Mouse (Mus musculus): ENCODE results near the gene Olfr874. TPM values are rescaled to one million over a fixed set of nuclear protein-coding genes. Genes with fewer than 3 reads are reported as not detected.
"Not testable (repeated sequence)": the region's sequence is repeated elsewhere in the genome, so short reads cannot be mapped to it uniquely, and the experiment has no call there.

The Olfr874 gene
- polyA plus RNA-seq, 1 experiment from 2014 or later = not detected

GRCm38 (mm10) chr9:37762541-37762940, 17.6 kb downstream of the Olfr874 start:
- DNase-seq = peak; percentile 9
- no peak overlapping the region for H3K27ac ChIP-seq (ENCODE audit: low read depth)
- H3K27me3 ChIP-seq (ENCODE audit: insufficient read depth, low read length) = no peaks in the 10 kb centered on the region
- no peak for ATAC-seq (ENCODE audit: insufficient read depth)
- H3K9ac ChIP-seq = no peak overlapping the region
- no peak for TF ChIP-seq CTCF (IDR thresholded peaks at IDR 0.05; ENCODE audit: low read depth)
- H3K9me3 ChIP-seq (ENCODE audit: low read depth, low read length) = no peaks in the 10 kb centered on the region
- 45% methylated on average over 2 of the region's 2 CpGs for WGBS
- no peaks in the 10 kb centered on the region for H3K4me1 ChIP-seq (ENCODE audit: insufficient read depth)
- no peak overlapping the region for H3K4me2 ChIP-seq
- H3K36me3 ChIP-seq (ENCODE audit: insufficient read depth) = no peaks in the 10 kb centered on the region
- H3K4me3 ChIP-seq (ENCODE audit: low read depth, low read length) = no peak overlapping the region

- 56% methylated on average over 2 of the region's 2 CpGs for WGBS
These were observed 25.8 kb downstream of the Olfr874 start for GRCm38 (mm10) chr9:37770661-37771060.

GRCm38 (mm10) chr9:37771759-37772158, 26.9 kb downstream of the Olfr874 start, which contains the start of gene Olfr875:
TSS of gene Olfr875 (plus strand) at chr9:37771857.
- no peak for TF ChIP-seq CTCF (IDR thresholded peaks at IDR 0.05; ENCODE audit: low read depth)
- WGBS = 27% methylated on average over 2 of the region's 2 CpGs
- no peak for ATAC-seq (ENCODE audit: insufficient read depth)

More at GRCm38 (mm10) chr9:37770661-37771060, 25.8 kb downstream of the Olfr874 start:
- Histone ChIP-seq H3K4me3 (ENCODE audit: low read depth, low read length) (no peak overlapping the region), H3K36me3 (ENCODE audit: insufficient read depth) (no peaks in the 10 kb centered on the region), H3K27me3 (ENCODE audit: insufficient read depth, low read length) (no peaks in the 10 kb centered on the region), H3K9ac (no peak overlapping the region), H3K9me3 (ENCODE audit: low read depth, low read length) (no peaks in the 10 kb centered on the region), H3K27ac (ENCODE audit: low read depth) (no peak overlapping the region), H3K4me1 (ENCODE audit: insufficient read depth) (no peaks in the 10 kb centered on the region), H3K4me2 (no peak overlapping the region)
- no peak for TF ChIP-seq CTCF (IDR thresholded peaks at IDR 0.05; ENCODE audit: low read depth)
- ATAC-seq (ENCODE audit: insufficient read depth) (no peak), DNase-seq (no peak)

DNA sequence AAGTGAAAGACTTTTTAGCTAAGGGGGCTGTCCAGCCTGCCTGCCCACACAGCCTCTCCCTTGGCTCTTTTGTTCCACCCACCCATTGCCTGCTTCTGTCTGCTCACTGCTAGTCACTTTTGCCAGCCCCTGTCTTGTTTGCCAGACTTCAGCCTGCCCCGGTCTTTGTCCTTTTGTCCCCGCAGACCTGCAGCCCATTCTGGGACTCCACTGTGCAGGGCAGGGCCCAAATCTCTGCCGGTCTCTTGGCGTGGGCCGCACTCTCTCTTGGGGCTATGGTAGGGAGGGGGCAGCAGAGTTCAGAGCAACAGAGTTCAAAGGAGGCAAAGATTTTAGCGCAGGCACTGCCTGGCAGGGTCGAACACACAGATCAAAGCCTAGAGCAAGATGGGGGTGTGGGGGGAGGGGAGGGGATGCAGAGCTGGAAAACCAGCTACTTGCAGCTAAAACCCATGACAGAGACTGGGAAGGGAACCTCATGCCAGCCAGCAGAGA, 37.9 kb downstream of the Olfr874 start:
- peak; percentile 14 for DNase-seq
- H3K4me2 ChIP-seq = peak overlapping the region; percentile 47
- ATAC-seq (ENCODE audit: insufficient read depth) = peak; percentile 87
- no peaks in the 10 kb centered on the region for H3K27me3 ChIP-seq (ENCODE audit: insufficient read depth, low read length)
- no peak overlapping the region; the same call in 1 of the 2 replicates for H3K27ac ChIP-seq (ENCODE audit: low read depth)
- no peak overlapping the region; the same call in 1 of the 2 replicates for H3K4me3 ChIP-seq (ENCODE audit: low read depth, low read length)
- 1% methylated on average over 7 of the region's 7 CpGs for WGBS
- no peaks in the 10 kb centered on the region for H3K9me3 ChIP-seq (ENCODE audit: low read depth, low read length)
- peak overlapping the region; percentile 34 for H3K9ac ChIP-seq
- no peak for TF ChIP-seq CTCF (IDR thresholded peaks at IDR 0.05; ENCODE audit: low read depth)
- H3K4me1 ChIP-seq (ENCODE audit: insufficient read depth) = peaks cover 5% of the 10 kb centered on the region; the same call in 1 of the 2 replicates
- H3K36me3 ChIP-seq (ENCODE audit: insufficient read depth) = no peaks in the 10 kb centered on the region

More at GRCm38 (mm10) chr9:37771759-37772158, 26.9 kb downstream of the Olfr874 start, which contains the start of gene Olfr875:
- Histone ChIP-seq H3K4me1 (ENCODE audit: insufficient read depth) (no peaks in the 10 kb centered on the region), H3K27ac (ENCODE audit: low read depth) (no peak within 1 kb of the TSS), H3K4me3 (ENCODE audit: low read depth, low read length) (no peak within 1 kb of the TSS), H3K36me3 (ENCODE audit: insufficient read depth) (no peaks in the 10 kb centered on the region), H3K9ac (no peak within 1 kb of the TSS), H3K27me3 (ENCODE audit: insufficient read depth, low read length) (no peaks in the 10 kb centered on the region), H3K4me2 (no peak within 1 kb of the TSS), H3K9me3 (ENCODE audit: low read depth, low read length) (no peaks in the 10 kb centered on the region)
- DNase-seq = no peak

DNA sequence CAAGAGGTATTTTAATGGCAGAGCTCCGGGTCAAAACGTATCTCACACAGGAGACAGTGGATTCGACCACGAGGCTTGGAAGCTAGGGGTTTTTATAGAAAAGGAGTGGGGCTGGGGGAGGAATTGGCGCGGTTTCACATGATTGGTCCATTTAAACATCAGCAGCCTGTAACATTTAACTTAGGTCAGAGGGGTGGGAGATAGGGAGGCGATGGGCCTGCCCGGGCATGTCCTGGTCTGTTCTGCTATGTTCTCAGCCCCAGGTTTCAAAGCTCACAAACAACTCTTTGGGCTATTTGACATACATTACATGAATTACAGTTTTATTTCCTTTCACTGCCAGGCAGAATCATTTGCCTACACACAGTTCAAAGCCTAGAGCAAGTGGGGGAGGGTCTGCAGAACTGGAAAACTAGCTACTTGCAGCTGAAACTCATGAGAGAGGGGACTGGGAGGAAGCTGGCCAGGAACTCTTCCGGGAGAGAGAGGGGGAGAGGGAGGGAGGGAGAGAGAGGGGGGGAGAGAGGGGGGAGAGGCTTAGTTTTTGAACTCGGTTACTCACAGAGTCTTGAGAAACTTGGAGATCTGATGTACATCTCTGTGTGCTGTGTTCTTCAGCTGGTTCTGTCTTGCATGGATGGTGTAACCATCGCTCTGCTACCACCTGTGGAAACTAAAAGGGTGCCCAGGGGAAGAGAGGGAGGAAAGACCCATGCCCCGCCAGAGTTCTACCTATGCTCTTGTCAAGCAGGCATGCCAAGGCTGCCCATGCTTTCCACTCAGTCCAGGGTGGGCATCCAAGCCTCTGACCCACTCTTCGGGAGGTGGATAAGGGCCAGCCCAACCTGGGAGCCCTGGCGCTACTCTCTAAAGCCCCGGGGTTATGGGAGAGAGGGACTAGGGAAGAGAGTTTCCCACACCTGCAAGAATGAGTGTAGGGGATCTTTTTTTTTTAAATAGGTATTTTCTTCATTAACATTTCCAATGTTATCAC, 38.8 kb downstream of the Olfr874 start:
- ATAC-seq (ENCODE audit: insufficient read depth) = peak; percentile 86; the same call in 1 of the 2 replicates
- H3K4me3 ChIP-seq (ENCODE audit: low read depth, low read length) = not testable (repeated sequence)

DNA sequence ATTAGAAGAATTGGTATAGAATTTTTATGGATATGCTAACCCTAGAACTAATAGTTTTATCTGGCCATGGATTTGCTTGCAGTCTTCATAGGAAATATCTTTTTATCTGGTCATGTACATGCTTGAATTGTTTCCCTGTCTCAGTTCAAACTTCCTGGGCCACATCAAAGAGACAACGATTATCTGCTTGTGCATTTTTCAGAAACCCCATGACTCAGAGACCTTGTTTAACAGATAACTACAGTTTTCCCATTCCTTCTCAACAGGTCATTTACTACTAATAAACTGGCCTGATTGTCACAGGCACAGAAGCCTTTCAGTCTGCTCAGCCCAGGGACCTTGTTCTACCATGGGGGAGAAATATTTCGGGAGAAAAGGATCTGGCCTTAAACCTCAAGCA, 41.5 kb downstream of the Olfr874 start:
- WGBS = 65% methylated on average over 2 of the region's 2 CpGs
- no peak overlapping the region for H3K4me2 ChIP-seq

More for the DNA sequence above, 38.8 kb downstream of the Olfr874 start:
- WGBS = 65% methylated on average over 9 of the region's 15 CpGs
- not testable (repeated sequence) for H3K9me3 ChIP-seq (ENCODE audit: low read depth, low read length); H3K36me3 ChIP-seq (ENCODE audit: insufficient read depth); H3K9ac ChIP-seq; H3K27me3 ChIP-seq (ENCODE audit: insufficient read depth, low read length); H3K4me2 ChIP-seq; H3K27ac ChIP-seq (ENCODE audit: low read depth); H3K4me1 ChIP-seq (ENCODE audit: insufficient read depth)
- DNase-seq = peak; percentile 28

More for the DNA sequence above, 41.5 kb downstream of the Olfr874 start:
- Histone ChIP-seq H3K4me1 (ENCODE audit: insufficient read depth) (peaks cover 5% of the 10 kb centered on the region; the same call in 1 of the 2 replicates), H3K36me3 (ENCODE audit: insufficient read depth) (no peaks in the 10 kb centered on the region), H3K4me3 (ENCODE audit: low read depth, low read length) (no peak overlapping the region), H3K27ac (ENCODE audit: low read depth) (no peak overlapping the region), H3K9me3 (ENCODE audit: low read depth, low read length) (no peaks in the 10 kb centered on the region), H3K27me3 (ENCODE audit: insufficient read depth, low read length) (no peaks in the 10 kb centered on the region), H3K9ac (no peak overlapping the region)
- TF ChIP-seq CTCF (IDR thresholded peaks at IDR 0.05; ENCODE audit: low read depth) = no peak
- DNase-seq = no peak
- ATAC-seq (ENCODE audit: insufficient read depth) = no peak

Other genes starting within 250 kb of the Olfr874 start
- 149 and 152 TPM in 2 replicates for gene Esam, start 217.0 kb upstream of the Olfr874 start, polyA plus RNA-seq (2014; fragmentation: Nextera tagmentation; extraction: Ambion mirVana)
- gene Vsig2, start 205.9 kb upstream of the Olfr874 start, polyA plus RNA-seq (2014; fragmentation: Nextera tagmentation; extraction: Ambion mirVana) = 17.0 and 18.8 TPM in 2 replicates
- gene Nrgn, start 192.2 kb upstream of the Olfr874 start, polyA plus RNA-seq (2014; fragmentation: Nextera tagmentation; extraction: Ambion mirVana) = 6.0 and 7.2 TPM in 2 replicates
- gene Siae, start 189.4 kb upstream of the Olfr874 start, polyA plus RNA-seq (2014; fragmentation: Nextera tagmentation; extraction: Ambion mirVana) = 11.4 and 12.2 TPM in 2 replicates
- gene Spa17, start 131.4 kb upstream of the Olfr874 start, polyA plus RNA-seq (2014; fragmentation: Nextera tagmentation; extraction: Ambion mirVana) = 7.1 and 7.5 TPM in 2 replicates
- gene Tbrg1, start 87.8 kb upstream of the Olfr874 start, polyA plus RNA-seq (2014; fragmentation: Nextera tagmentation; extraction: Ambion mirVana) = 128 and 139 TPM in 2 replicates
- not detected in 2 replicates for gene Panx3, start 75.9 kb upstream of the Olfr874 start, polyA plus RNA-seq (2014; fragmentation: Nextera tagmentation; extraction: Ambion mirVana)
- gene Olfr160, start 28.9 kb upstream of the Olfr874 start, polyA plus RNA-seq (2014; fragmentation: Nextera tagmentation; extraction: Ambion mirVana) = not detected in 2 replicates
- gene Olfr875, start 26.8 kb downstream of the Olfr874 start, polyA plus RNA-seq (2014; fragmentation: Nextera tagmentation; extraction: Ambion mirVana) = not detected in 2 replicates
- not detected in 2 replicates for gene Olfr876, start 57.9 kb downstream of the Olfr874 start, polyA plus RNA-seq (2014; fragmentation: Nextera tagmentation; extraction: Ambion mirVana)
- gene Olfr877, start 109.2 kb downstream of the Olfr874 start, polyA plus RNA-seq (2014; fragmentation: Nextera tagmentation; extraction: Ambion mirVana) = not detected in 2 replicates
- gene Olfr145, start 151.6 kb downstream of the Olfr874 start, polyA plus RNA-seq (2014; fragmentation: Nextera tagmentation; extraction: Ambion mirVana) = not detected in 2 replicates
- gene Olfr878, start 172.7 kb downstream of the Olfr874 start, polyA plus RNA-seq (2014; fragmentation: Nextera tagmentation; extraction: Ambion mirVana) = not detected in 2 replicates
- not detected in 2 replicates for gene Olfr881, start 246.7 kb downstream of the Olfr874 start, polyA plus RNA-seq (2014; fragmentation: Nextera tagmentation; extraction: Ambion mirVana)